Mouse (Mus musculus): ENCODE results near the gene Best1. TPM values are rescaled to one million over a fixed set of nuclear protein-coding genes. Genes with fewer than 3 reads are reported as not detected.
A peak's percentile ranks its signal among the peaks of the same experiment; 100 is the strongest.

The Best1 gene
- polyA plus RNA-seq, 1 experiment, result 0.09 TPM

- Histone ChIP-seq H3K27me3 (ENCODE audit: control insufficient read depth, insufficient read depth, insufficient read length) (no peaks in the 10 kb centered on the region), H3ac (ENCODE audit: control insufficient read depth, insufficient read length, low read depth) (no peak overlapping the region), H3K4me3 (ENCODE audit: insufficient read depth, poor library complexity, severe bottlenecking) (no peak overlapping the region), H3K79me2 (ENCODE audit: control insufficient read depth, insufficient read depth) (no peaks in the 10 kb centered on the region), H3K79me3 (ENCODE audit: low read depth) (no peaks in the 10 kb centered on the region), H3K36me3 (ENCODE audit: control insufficient read depth, insufficient read depth) (no peaks in the 10 kb centered on the region)
- no peak for TF ChIP-seq FOSL1 (IDR thresholded peaks at IDR 0.05; ENCODE audit: insufficient read depth, low read length, poor library complexity, severe bottlenecking)
- no peak for TF ChIP-seq MYOG (IDR thresholded peaks at IDR 0.05; ENCODE audit: control insufficient read depth, extremely low read depth, insufficient read length)
- no peak for TF ChIP-seq MYOD1 (IDR thresholded peaks at IDR 0.05; ENCODE audit: control insufficient read depth, insufficient read length, low read depth)
- no peak for TF ChIP-seq CTCF (IDR thresholded peaks at IDR 0.05; ENCODE audit: control insufficient read depth, insufficient read depth, insufficient read length)
- TF ChIP-seq MAX (IDR thresholded peaks at IDR 0.05), result no peak
- TF ChIP-seq USF1 (IDR thresholded peaks at IDR 0.05; ENCODE audit: low read depth), result no peak
- no peak for TF ChIP-seq CEBPB (IDR thresholded peaks at IDR 0.05; ENCODE audit: low read depth)
Observed at GRCm38 (mm10) chr19:9964205-9964916, 37.1 kb downstream of the Best1 start.

DNA sequence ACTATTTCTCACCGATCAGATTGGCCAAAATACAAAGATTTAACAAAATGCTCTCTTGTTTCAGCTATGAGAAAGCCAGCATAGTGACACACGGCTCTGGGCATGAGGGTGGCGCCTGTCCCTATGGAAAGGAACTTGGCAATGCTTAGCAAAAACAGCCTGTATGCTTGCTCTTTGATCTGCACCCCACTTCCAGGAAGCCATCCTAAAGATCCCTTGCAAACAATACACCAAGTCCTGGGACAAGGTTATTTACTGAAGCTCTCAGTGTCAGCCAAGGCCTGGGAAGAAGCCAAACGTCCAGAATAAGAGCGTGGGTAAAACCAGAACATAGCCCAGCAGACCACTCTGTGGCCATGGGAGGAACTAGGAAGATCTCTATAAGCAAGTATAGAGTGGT is 40.7 kb downstream of the Best1 start:
- TF ChIP-seq FOSL1 (IDR thresholded peaks at IDR 0.05; ENCODE audit: insufficient read depth, low read length, poor library complexity, severe bottlenecking), result no peak
- TF ChIP-seq USF1 (IDR thresholded peaks at IDR 0.05; ENCODE audit: low read depth), result no peak
- TF ChIP-seq MYOD1 (IDR thresholded peaks at IDR 0.05; ENCODE audit: control insufficient read depth, insufficient read length, low read depth), result no peak
- TF ChIP-seq CTCF (IDR thresholded peaks at IDR 0.05; ENCODE audit: control insufficient read depth, insufficient read depth, insufficient read length), result no peak
- TF ChIP-seq CEBPB (IDR thresholded peaks at IDR 0.05; ENCODE audit: low read depth), result no peak
- TF ChIP-seq MAX (IDR thresholded peaks at IDR 0.05), result no peak
- TF ChIP-seq MYOG (IDR thresholded peaks at IDR 0.05; ENCODE audit: control insufficient read depth, extremely low read depth, insufficient read length), result no peak
- no peak overlapping the region for H3K4me3 ChIP-seq (ENCODE audit: insufficient read depth, poor library complexity, severe bottlenecking)
- H3K36me3 ChIP-seq (ENCODE audit: control insufficient read depth, insufficient read depth), result no peaks in the 10 kb centered on the region
- no peak overlapping the region for H3ac ChIP-seq (ENCODE audit: control insufficient read depth, insufficient read length, low read depth)
- no peaks in the 10 kb centered on the region for H3K79me2 ChIP-seq (ENCODE audit: control insufficient read depth, insufficient read depth)
- no peaks in the 10 kb centered on the region for H3K27me3 ChIP-seq (ENCODE audit: control insufficient read depth, insufficient read depth, insufficient read length)
- H3K79me3 ChIP-seq (ENCODE audit: low read depth), result no peaks in the 10 kb centered on the region

DNA sequence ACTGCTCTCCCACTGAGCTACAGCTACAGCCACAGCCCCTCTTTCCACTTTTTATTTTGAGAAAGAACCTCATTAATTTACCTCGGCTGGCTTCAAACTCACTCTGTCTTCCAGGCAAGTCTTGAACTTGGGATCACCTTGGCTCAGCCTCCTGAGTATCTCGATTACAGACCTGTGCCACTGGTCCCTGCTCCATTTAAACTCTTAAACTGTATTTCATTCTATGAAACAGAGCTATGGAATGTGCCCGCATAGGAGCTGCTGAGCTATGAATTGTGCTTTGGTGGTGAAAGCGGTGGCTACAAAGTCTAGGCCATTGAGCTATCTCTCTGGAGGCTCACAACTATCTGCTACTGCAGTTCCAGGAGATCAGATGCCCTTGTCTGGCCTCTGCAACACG is 43.5 kb downstream of the Best1 start:
- TF ChIP-seq MAX (IDR thresholded peaks at IDR 0.05) (no peak), USF1 (IDR thresholded peaks at IDR 0.05; ENCODE audit: low read depth) (no peak), MYOG (IDR thresholded peaks at IDR 0.05; ENCODE audit: control insufficient read depth, extremely low read depth, insufficient read length) (no peak), MYOD1 (IDR thresholded peaks at IDR 0.05; ENCODE audit: control insufficient read depth, insufficient read length, low read depth) (no peak), FOSL1 (IDR thresholded peaks at IDR 0.05; ENCODE audit: insufficient read depth, low read length, poor library complexity, severe bottlenecking) (no peak), CEBPB (IDR thresholded peaks at IDR 0.05; ENCODE audit: low read depth) (no peak)
- Histone ChIP-seq H3K4me3 (ENCODE audit: insufficient read depth, poor library complexity, severe bottlenecking) (no peak overlapping the region), H3ac (ENCODE audit: control insufficient read depth, insufficient read length, low read depth) (no peak overlapping the region), H3K36me3 (ENCODE audit: control insufficient read depth, insufficient read depth) (no peaks in the 10 kb centered on the region), H3K79me2 (ENCODE audit: control insufficient read depth, insufficient read depth) (no peaks in the 10 kb centered on the region), H3K27me3 (ENCODE audit: control insufficient read depth, insufficient read depth, insufficient read length) (no peaks in the 10 kb centered on the region), H3K79me3 (ENCODE audit: low read depth) (no peaks in the 10 kb centered on the region)

- Histone ChIP-seq H3K79me2 (ENCODE audit: control insufficient read depth, insufficient read depth) (no peaks in the 10 kb centered on the region), H3K4me3 (ENCODE audit: insufficient read depth, poor library complexity, severe bottlenecking) (no peak overlapping the region), H3K79me3 (ENCODE audit: low read depth) (no peaks in the 10 kb centered on the region), H3K27me3 (ENCODE audit: control insufficient read depth, insufficient read depth, insufficient read length) (no peaks in the 10 kb centered on the region), H3K36me3 (ENCODE audit: control insufficient read depth, insufficient read depth) (no peaks in the 10 kb centered on the region), H3ac (ENCODE audit: control insufficient read depth, insufficient read length, low read depth) (no peak overlapping the region)
- TF ChIP-seq USF1 (IDR thresholded peaks at IDR 0.05; ENCODE audit: low read depth) (no peak), CEBPB (IDR thresholded peaks at IDR 0.05; ENCODE audit: low read depth) (no peak), MYOG (IDR thresholded peaks at IDR 0.05; ENCODE audit: control insufficient read depth, extremely low read depth, insufficient read length) (no peak), MAX (IDR thresholded peaks at IDR 0.05) (no peak), MYOD1 (IDR thresholded peaks at IDR 0.05; ENCODE audit: control insufficient read depth, insufficient read length, low read depth) (no peak), CTCF (IDR thresholded peaks at IDR 0.05; ENCODE audit: control insufficient read depth, insufficient read depth, insufficient read length) (no peak), FOSL1 (IDR thresholded peaks at IDR 0.05; ENCODE audit: insufficient read depth, low read length, poor library complexity, severe bottlenecking) (no peak)
Observed at GRCm38 (mm10) chr19:9956624-9957388, 44.6 kb downstream of the Best1 start.

- Histone ChIP-seq H3K4me3 (ENCODE audit: insufficient read depth, poor library complexity, severe bottlenecking) (peak overlapping the region; percentile 22), H3K36me3 (ENCODE audit: control insufficient read depth, insufficient read depth) (no peaks in the 10 kb centered on the region), H3K27me3 (ENCODE audit: control insufficient read depth, insufficient read depth, insufficient read length) (no peaks in the 10 kb centered on the region), H3ac (ENCODE audit: control insufficient read depth, insufficient read length, low read depth) (no peak overlapping the region), H3K79me2 (ENCODE audit: control insufficient read depth, insufficient read depth) (no peaks in the 10 kb centered on the region), H3K79me3 (ENCODE audit: low read depth) (no peaks in the 10 kb centered on the region)
- TF ChIP-seq FOSL1 (IDR thresholded peaks at IDR 0.05; ENCODE audit: insufficient read depth, low read length, poor library complexity, severe bottlenecking) (no peak), CTCF (IDR thresholded peaks at IDR 0.05; ENCODE audit: control insufficient read depth, insufficient read depth, insufficient read length) (no peak), MYOG (IDR thresholded peaks at IDR 0.05; ENCODE audit: control insufficient read depth, extremely low read depth, insufficient read length) (no peak), CEBPB (IDR thresholded peaks at IDR 0.05; ENCODE audit: low read depth) (no peak), USF1 (IDR thresholded peaks at IDR 0.05; ENCODE audit: low read depth) (no peak), MAX (IDR thresholded peaks at IDR 0.05) (no peak), MYOD1 (IDR thresholded peaks at IDR 0.05; ENCODE audit: control insufficient read depth, insufficient read length, low read depth) (no peak)
Observed at GRCm38 (mm10) chr19:9955438-9955837, 46.0 kb downstream of the Best1 start.

All from C2C12 (cell line).